Mouse (Mus musculus): ENCODE measurements at regions not wholly inside any gene's neighbourhood (a gene's known extent, or its start where the extent isn't known, plus 50 kb on each side); places are given as distances from the start of the nearest gene placed in this dataset.

DNA sequence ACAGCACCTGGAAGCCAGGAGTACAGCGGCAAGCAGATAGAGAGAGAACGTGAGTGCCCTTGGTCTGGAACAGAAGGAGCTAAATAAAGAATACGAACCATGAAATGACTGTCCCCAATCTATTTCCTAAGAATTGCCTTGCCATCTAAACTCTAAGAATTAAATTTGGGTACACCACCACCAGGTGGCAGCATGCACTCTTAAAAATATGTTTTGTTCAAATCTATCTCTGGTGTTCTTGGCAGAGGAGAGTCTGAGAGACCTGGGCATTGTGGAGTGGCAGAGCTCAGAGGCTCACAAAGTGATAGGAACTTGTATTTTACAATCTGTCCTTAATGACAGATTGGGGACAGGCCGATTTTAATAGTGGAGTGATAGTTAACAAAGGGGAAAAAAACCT lies 144.5 kb downstream of the Cdh26 start:
- no peak for ATAC-seq (ENCODE audit: low FRiP score)
- WGBS = 43% methylated on average over 4 of the region's 4 CpGs
- 0 out of 2 replicates have a peak, but pooled peaks cover 7% of the 10 kb centered on the region for H3K27me3 ChIP-seq

DNA sequence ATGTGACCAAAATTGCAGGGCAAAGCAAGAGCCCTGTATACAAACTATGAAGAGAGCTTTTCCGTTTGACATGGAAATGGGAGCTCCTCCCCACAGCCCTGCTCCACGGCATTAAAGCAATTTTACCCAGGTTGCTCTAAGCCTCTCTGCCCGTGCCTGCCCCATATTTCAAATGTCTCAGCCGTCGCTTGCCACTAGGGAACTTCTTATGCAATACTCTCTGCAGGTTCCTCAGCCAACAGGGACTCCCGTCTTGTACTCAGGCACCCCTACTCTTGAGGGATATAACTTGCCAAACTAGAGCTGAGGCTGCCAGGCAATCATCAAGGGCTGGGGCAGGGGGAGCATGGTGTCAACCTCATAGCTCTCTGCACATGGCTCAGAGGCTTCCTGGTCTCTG lies 145.1 kb downstream of the Cdh26 start:
- Histone ChIP-seq H3K4me2 (no peak overlapping the region), H3K4me3 (no peak overlapping the region), H3K9ac (no peak overlapping the region), H3K27ac (no peak overlapping the region), H3K9me3 (no peaks in the 10 kb centered on the region), H3K27me3 (0 out of 2 replicates have a peak, but pooled peaks cover 7% of the 10 kb centered on the region), H3K36me3 (no peaks in the 10 kb centered on the region), H3K4me1 (replicated peaks) (peaks cover 14% of the 10 kb centered on the region)
- WGBS = 67% methylated on average over 6 of the region's 6 CpGs
- no peak for ATAC-seq (ENCODE audit: low FRiP score)

More for the DNA sequence above, 144.5 kb downstream of the Cdh26 start:
- peaks cover 14% of the 10 kb centered on the region for H3K4me1 ChIP-seq (replicated peaks)
- H3K9ac ChIP-seq = no peak overlapping the region
- no peaks in the 10 kb centered on the region for H3K9me3 ChIP-seq
- H3K27ac ChIP-seq = no peak overlapping the region
- H3K4me2 ChIP-seq = no peak overlapping the region
- no peaks in the 10 kb centered on the region for H3K36me3 ChIP-seq
- no peak overlapping the region for H3K4me3 ChIP-seq

DNA sequence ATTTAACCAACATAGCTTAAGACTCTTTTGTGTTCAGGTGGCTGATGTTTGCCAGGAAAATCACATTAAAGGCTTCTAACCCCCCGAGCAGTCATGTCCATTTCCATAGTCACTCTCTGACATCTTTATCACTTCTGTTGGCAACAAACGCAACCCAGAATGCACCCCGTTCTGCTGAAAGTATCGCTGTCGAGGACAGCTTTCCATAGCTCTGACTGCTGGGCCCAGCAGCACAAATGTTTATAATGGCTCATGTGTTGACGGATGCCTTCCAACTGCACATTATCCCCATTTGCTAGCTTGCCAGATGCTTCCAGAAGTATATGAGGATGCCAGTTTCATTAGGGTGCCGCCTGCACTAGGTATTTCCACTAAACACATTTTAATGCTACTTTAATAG lies 145.7 kb downstream of the Cdh26 start:
- Histone ChIP-seq H3K27ac (no peak overlapping the region), H3K4me1 (replicated peaks) (peaks cover 20% of the 10 kb centered on the region), H3K27me3 (0 out of 2 replicates have a peak, but pooled peaks cover 7% of the 10 kb centered on the region), H3K4me3 (no peak overlapping the region), H3K4me2 (no peak overlapping the region), H3K36me3 (no peaks in the 10 kb centered on the region), H3K9me3 (no peaks in the 10 kb centered on the region), H3K9ac (no peak overlapping the region)
- no peak for ATAC-seq (ENCODE audit: low FRiP score)
- WGBS = 77% methylated on average over 7 of the region's 7 CpGs

DNA sequence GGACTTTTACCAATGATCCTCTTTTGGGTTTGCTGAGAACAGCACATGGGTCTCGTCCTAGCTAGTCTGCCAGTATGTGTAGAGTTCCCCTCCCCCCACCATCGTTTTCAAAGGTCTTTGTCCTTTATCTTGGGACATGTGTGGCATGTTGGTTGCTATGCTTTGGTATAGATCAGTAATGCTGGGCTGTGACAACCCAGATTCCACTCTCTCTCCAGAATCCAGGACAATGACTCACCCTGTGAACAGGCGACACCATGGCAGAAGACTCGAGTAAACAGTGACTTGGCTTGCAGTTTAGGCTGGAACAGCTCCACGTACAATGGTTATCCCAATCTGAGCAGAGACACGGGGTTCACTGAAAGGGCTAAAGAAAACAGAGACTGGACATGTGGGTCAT lies 149.2 kb downstream of the Cdh26 start:
- H3K4me1 ChIP-seq (replicated peaks) = peaks cover 22% of the 10 kb centered on the region
- ATAC-seq (ENCODE audit: low FRiP score) = no peak
- H3K27ac ChIP-seq = no peak overlapping the region
- no peaks in the 10 kb centered on the region for H3K9me3 ChIP-seq
- H3K9ac ChIP-seq = no peak overlapping the region
- H3K36me3 ChIP-seq = no peaks in the 10 kb centered on the region
- WGBS = 84% methylated on average over 6 of the region's 6 CpGs
- H3K27me3 ChIP-seq = no peaks in the 10 kb centered on the region
- H3K4me2 ChIP-seq = no peak overlapping the region
- H3K4me3 ChIP-seq = no peak overlapping the region

DNA sequence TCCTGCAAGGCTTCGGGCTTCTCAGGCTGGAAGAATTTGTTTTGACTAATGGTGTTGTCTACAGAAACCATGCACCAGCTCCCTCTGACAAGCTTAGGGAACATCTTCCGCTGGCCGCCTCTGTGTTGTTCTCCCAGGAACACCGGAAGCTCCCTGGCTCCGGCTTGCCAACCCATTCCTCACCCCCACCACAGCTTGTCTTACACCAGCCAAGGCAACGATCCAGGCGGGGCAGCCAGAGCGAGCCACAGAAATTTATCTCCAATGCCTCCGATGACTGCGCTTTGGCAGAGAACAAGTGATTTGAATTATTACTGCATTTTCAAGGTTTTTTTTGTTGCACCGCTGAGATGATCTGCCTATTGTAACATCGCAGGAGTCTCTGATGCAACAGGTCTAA lies 151.0 kb downstream of the Cdh26 start:
- Histone ChIP-seq H3K36me3 (no peaks in the 10 kb centered on the region), H3K27me3 (no peaks in the 10 kb centered on the region), H3K9ac (no peak overlapping the region), H3K4me1 (replicated peaks) (peaks cover 14% of the 10 kb centered on the region), H3K4me3 (no peak overlapping the region), H3K9me3 (no peaks in the 10 kb centered on the region), H3K27ac (peak overlapping the region; percentile 19; the same call in 1 of the 2 replicates), H3K4me2 (no peak overlapping the region)
- ATAC-seq (ENCODE audit: low FRiP score) = no peak
- WGBS = 75% methylated on average over 12 of the region's 12 CpGs

DNA sequence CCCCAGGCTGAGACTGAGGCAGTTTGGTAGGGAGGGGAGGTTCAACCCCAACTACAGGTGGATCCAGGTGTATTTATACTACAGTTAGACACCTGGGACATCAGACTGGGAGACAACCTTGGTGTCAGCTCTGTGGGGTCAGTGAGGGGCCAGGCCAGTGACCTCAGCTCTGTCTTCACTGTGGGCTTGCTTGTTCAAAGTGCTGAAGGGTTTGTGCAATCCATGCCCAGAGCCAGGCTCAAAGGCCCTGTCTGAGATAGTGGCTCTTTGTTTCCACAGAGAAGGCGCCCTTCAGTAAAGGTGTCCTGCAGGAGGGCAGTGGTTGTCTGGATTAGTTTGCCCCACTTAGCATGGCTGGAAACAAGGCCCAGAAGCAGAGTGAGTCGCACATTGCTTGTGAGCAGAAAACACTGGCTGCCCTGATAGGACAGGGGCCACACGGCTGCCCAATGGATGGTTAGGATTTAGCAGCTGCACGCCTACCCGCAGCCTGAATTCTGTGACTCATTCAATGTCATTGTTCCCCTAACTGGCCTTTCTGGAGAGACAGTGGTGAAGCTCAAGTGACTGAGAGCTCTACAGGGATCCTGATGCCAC lies 154.7 kb downstream of the Cdh26 start:
- no peaks in the 10 kb centered on the region for H3K27me3 ChIP-seq
- peaks cover 14% of the 10 kb centered on the region for H3K4me1 ChIP-seq (replicated peaks)
- ATAC-seq (ENCODE audit: low FRiP score) = no peak
- WGBS = 78% methylated on average over 5 of the region's 5 CpGs
- H3K4me2 ChIP-seq = no peak overlapping the region
- no peaks in the 10 kb centered on the region for H3K9me3 ChIP-seq
- H3K9ac ChIP-seq = no peak overlapping the region
- H3K27ac ChIP-seq = no peak overlapping the region
- no peak overlapping the region for H3K4me3 ChIP-seq
- H3K36me3 ChIP-seq = no peaks in the 10 kb centered on the region

DNA sequence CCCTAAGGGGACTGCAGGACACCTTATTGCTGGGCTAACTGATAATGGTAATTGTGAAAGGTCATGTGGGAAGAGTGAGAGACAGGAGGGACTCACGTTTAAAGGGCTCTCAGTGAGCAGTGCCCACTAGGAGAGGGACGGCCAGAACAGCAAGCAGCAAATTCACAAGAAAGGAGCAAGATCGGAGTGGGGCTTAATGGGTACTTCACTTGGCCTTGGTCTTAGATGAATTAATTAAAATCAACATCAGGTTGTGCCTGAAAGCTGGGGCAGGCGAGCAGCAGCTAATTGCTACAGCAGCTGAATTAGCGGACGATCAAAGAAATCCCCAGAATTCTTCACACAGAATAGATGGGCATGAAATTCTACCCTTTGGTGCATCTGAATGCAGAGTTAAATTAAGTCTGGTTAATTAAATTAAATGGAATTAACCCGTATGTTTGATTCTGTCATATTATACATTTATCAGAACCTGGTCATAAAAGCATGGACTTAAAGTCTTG lies 156.9 kb downstream of the Cdh26 start:
- no peak for ATAC-seq (ENCODE audit: low FRiP score)
- Histone ChIP-seq H3K9ac (no peak overlapping the region), H3K36me3 (no peaks in the 10 kb centered on the region), H3K27me3 (no peaks in the 10 kb centered on the region), H3K4me1 (replicated peaks) (no peaks in the 10 kb centered on the region), H3K27ac (no peak overlapping the region), H3K9me3 (no peaks in the 10 kb centered on the region), H3K4me3 (no peak overlapping the region), H3K4me2 (no peak overlapping the region)
- WGBS = 67% methylated on average over 7 of the region's 7 CpGs

DNA sequence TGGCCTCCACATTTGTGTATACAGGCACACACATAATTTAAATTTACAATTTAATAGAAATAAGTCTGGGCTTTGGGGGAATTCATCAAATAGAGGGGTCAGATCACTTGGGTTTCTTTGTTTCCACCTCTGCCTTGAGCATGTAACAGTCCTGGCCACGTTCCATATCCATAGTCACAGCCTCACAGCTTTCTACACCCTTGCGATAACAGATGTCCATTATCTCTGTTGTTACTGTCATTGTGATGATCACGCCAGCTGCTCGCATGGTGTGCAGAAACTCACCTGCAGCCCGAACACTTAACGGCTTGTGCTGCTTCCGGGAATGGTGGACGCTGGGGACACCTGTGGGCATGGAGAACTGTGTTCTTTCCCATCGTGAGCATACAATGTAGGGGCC lies 163.4 kb downstream of the Cdh26 start:
- no peak overlapping the region for H3K9ac ChIP-seq
- peaks cover 35% of the 10 kb centered on the region for H3K4me1 ChIP-seq (replicated peaks)
- no peak overlapping the region for H3K4me3 ChIP-seq
- H3K4me2 ChIP-seq = no peak overlapping the region
- ATAC-seq (ENCODE audit: low FRiP score) = peak; percentile 34; the same call in 1 of the 2 replicates
- H3K27ac ChIP-seq = peak overlapping the region; percentile 27; the same call in 1 of the 2 replicates
- no peaks in the 10 kb centered on the region for H3K27me3 ChIP-seq
- H3K36me3 ChIP-seq = no peaks in the 10 kb centered on the region
- no peaks in the 10 kb centered on the region for H3K9me3 ChIP-seq
- 60% methylated on average over 9 of the region's 9 CpGs for WGBS

DNA sequence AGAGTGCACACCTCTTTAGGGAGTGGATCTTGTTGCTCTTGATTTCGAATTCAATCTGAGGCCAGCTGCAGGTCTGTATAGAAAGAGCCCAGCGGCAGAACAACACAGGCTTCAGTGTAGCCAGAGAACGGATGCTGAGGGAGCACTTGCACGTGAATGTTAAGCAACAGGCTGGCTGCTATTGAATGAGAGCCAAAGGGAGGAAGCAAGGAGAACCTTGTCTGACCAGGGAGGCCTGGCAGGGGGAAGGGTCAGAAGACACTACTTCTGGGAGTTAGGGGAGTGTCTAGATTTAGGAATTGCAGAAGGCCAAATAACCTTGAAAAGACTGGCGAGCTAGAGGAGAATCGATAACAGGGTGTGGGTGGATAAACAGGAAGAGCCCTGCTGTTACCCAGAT lies 163.8 kb downstream of the Cdh26 start:
- H3K9me3 ChIP-seq = no peaks in the 10 kb centered on the region
- peak overlapping the region; percentile 27; the same call in 1 of the 2 replicates for H3K27ac ChIP-seq
- H3K4me1 ChIP-seq (replicated peaks) = peaks cover 35% of the 10 kb centered on the region
- no peak; the same call in 1 of the 2 replicates for ATAC-seq (ENCODE audit: low FRiP score)
- H3K9ac ChIP-seq = no peak overlapping the region
- no peak overlapping the region for H3K4me3 ChIP-seq
- H3K36me3 ChIP-seq = no peaks in the 10 kb centered on the region
- H3K4me2 ChIP-seq = no peak overlapping the region
- H3K27me3 ChIP-seq = no peaks in the 10 kb centered on the region
- 38% methylated on average over 6 of the region's 6 CpGs for WGBS

DNA sequence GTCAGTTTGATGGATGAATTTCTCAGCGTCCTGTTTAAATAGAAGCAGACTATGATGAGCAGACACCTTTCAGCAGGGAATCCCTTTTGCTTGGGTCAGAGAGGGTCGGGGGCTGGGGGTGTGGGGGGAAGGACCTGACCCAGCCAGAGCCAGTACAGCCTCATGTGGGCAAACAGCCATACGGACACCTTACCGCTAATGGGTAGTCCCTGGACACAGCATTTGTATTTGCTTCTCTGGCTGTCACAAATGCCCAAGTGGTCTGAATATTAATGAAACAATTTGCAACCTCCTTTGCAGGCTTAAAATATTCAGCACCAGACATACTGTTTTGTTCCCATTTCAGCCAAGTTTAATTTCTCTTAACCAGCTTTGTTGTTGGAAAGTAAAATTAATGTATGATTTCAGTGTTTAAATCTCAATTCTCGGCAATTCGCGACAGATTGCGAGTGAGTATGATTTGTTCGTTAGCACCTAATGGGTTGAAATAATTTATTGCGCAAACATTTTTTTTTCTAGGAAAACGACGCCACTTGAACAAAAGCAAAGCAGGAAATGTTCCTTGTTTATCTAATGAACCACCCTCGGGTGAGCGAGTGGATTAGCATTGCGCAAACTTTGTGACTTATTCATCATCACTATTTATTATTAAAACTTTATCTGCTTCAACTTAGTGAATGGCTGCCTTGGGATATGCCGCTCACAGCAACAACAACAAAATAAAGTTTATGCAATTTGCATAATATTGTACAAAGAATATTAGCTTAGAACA lies 166.2 kb downstream of the Cdh26 start:
- Histone ChIP-seq H3K36me3 (no peaks in the 10 kb centered on the region), H3K4me3 (no peak overlapping the region), H3K4me2 (peak overlapping the region; percentile 19; the same call in 1 of the 2 replicates), H3K27me3 (no peaks in the 10 kb centered on the region), H3K4me1 (replicated peaks) (peaks cover 35% of the 10 kb centered on the region), H3K27ac (peak overlapping the region; percentile 60; the same call in 1 of the 2 replicates), H3K9me3 (0 out of 2 replicates have a peak, but pooled peaks cover 6% of the 10 kb centered on the region), H3K9ac (no peak overlapping the region)
- ATAC-seq (ENCODE audit: low FRiP score) = 0 out of 2 replicates have a peak, but pooled peaks have one; percentile 45
- 53% methylated on average over 16 of the region's 16 CpGs for WGBS

DNA sequence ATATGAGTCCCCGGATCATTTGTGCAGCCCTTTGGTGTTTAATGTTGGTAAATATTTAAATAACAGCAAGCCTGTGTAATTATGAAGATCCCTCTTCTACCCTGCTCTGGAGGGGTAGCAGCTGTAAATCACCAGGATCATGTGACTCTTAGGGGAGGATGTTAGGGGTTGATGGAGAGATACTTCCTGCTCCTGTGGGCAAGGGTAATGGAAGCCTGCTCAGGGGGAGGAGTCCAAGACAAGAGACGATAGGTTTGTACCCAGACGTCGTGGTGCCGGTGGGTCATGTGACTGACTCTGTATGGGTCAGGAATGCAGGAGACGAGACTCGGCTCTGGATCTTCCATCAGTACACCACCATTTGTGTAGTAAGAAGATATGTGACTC lies 166.7 kb downstream of the Cdh26 start:
- 64% methylated on average over 7 of the region's 7 CpGs for WGBS
- ATAC-seq (ENCODE audit: low FRiP score) = peak; percentile 56; the same call in 1 of the 2 replicates
- H3K9ac ChIP-seq = no peak overlapping the region
- H3K36me3 ChIP-seq = no peaks in the 10 kb centered on the region
- no peaks in the 10 kb centered on the region for H3K27me3 ChIP-seq
- H3K9me3 ChIP-seq = 0 out of 2 replicates have a peak, but pooled peaks cover 6% of the 10 kb centered on the region
- peaks cover 35% of the 10 kb centered on the region for H3K4me1 ChIP-seq (replicated peaks)
- H3K4me3 ChIP-seq = no peak overlapping the region
- no peak overlapping the region; the same call in 1 of the 2 replicates for H3K27ac ChIP-seq
- no peak overlapping the region for H3K4me2 ChIP-seq

DNA sequence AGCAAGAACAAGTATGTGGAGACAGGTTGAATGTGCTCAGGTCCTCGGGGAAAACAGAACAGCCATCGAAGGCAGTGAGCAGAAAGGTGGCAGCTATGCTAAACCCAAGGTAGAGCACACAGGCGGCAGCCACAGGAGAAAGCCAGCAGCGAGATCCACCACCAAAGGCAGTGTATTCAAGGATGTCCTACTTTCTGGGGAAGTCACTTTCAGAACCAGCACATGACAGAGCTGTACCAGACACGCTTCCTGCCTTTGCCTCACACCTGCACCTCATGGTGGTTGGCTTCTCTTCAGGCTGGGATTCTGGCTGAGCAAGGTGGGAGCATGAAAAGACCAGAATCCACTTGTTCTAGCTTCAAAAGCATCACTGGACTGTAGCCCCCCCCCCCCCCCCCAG lies 168.0 kb downstream of the Cdh26 start:
- H3K4me3 ChIP-seq = no peak overlapping the region
- no peak overlapping the region for H3K27ac ChIP-seq
- no peak for ATAC-seq (ENCODE audit: low FRiP score)
- WGBS = 95% methylated on average over 5 of the region's 5 CpGs
- 0 out of 2 replicates have a peak, but pooled peaks cover 6% of the 10 kb centered on the region for H3K9me3 ChIP-seq
- H3K27me3 ChIP-seq = no peaks in the 10 kb centered on the region
- H3K4me2 ChIP-seq = no peak overlapping the region
- peaks cover 35% of the 10 kb centered on the region for H3K4me1 ChIP-seq (replicated peaks)
- H3K9ac ChIP-seq = no peak overlapping the region
- H3K36me3 ChIP-seq = no peaks in the 10 kb centered on the region

Data from hindbrain, embryonic 13.5 days (tissue).